Mouse (Mus musculus): ENCODE results near the gene Pth2.

GRCm38 (mm10) chr7:45192585-45193310 is 12.0 kb downstream of the Pth2 start:
- TF ChIP-seq CTCF (IDR thresholded peaks at IDR 0.05; ENCODE audit: borderline replicate concordance, insufficient read depth, low read depth, low read length) (no peak), POLR2A (IDR thresholded peaks at IDR 0.05; ENCODE audit: borderline replicate concordance, insufficient read depth, low read length) (no peak)
